Mouse (Mus musculus) heart, adult 11 months (tissue): Measurements from ENCODE around the gene Gm8909.
"Not testable (repeated sequence)": the region's sequence is repeated elsewhere in the genome, so short reads cannot be mapped to it uniquely, and the experiment has no call there.

Experiments used
- DNase-seq: peaks from one replicate; pipeline ENCODE4 v3.0.0; 2022

The Gm8909 gene

GRCm38 (mm10) chr17:36168039-36168652 is at the start of gene Gm8909:
Gene Gm8909, minus strand, starts transcription at chr17:36168537.
- no peak for DNase-seq

GRCm38 (mm10) chr17:36215586-36215985 is 47.2 kb upstream of the Gm8909 start:
- no peak for DNase-seq

GRCm38 (mm10) chr17:36206846-36207245 is 38.5 kb upstream of the Gm8909 start:
- no peak for DNase-seq

- peak; percentile 89 for DNase-seq
Observed at GRCm38 (mm10) chr17:36205862-36206261, 37.5 kb upstream of the Gm8909 start.

- peak; percentile 98 for DNase-seq
Observed at GRCm38 (mm10) chr17:36205456-36205855, 37.1 kb upstream of the Gm8909 start.

GRCm38 (mm10) chr17:36201851-36202250 is 33.5 kb upstream of the Gm8909 start:
- DNase-seq, result no peak

- no peak for DNase-seq
Observed at GRCm38 (mm10) chr17:36198317-36198716, 30.0 kb upstream of the Gm8909 start.

- peak; percentile 74 for DNase-seq
Observed at GRCm38 (mm10) chr17:36194471-36194870, 26.1 kb upstream of the Gm8909 start.

- DNase-seq, result no peak
Observed at GRCm38 (mm10) chr17:36193546-36194141, 25.3 kb upstream of the Gm8909 start.

GRCm38 (mm10) chr17:36192371-36192770 is 24.0 kb upstream of the Gm8909 start:
- DNase-seq, result peak; percentile 69

GRCm38 (mm10) chr17:36190169-36190507 is 21.8 kb upstream of the Gm8909 start, which contains the start of gene H2-T3:
Gene H2-T3, minus strand, starts transcription at chr17:36190287.
- no peak for DNase-seq

- no peak for DNase-seq
Observed at GRCm38 (mm10) chr17:36189491-36190168, 21.3 kb upstream of the Gm8909 start.

- DNase-seq, result no peak
Observed at GRCm38 (mm10) chr17:36187540-36187939, 19.2 kb upstream of the Gm8909 start.

- no peak for DNase-seq
Observed at GRCm38 (mm10) chr17:36182212-36182611, 13.9 kb upstream of the Gm8909 start.

- not testable (repeated sequence) for DNase-seq
Observed at GRCm38 (mm10) chr17:36179446-36179845, 11.1 kb upstream of the Gm8909 start.

GRCm38 (mm10) chr17:36178938-36179337 is 10.6 kb upstream of the Gm8909 start:
- peak; percentile 90 for DNase-seq

- DNase-seq, result not testable (repeated sequence)
Observed at GRCm38 (mm10) chr17:36176132-36176531, 7.8 kb upstream of the Gm8909 start.

GRCm38 (mm10) chr17:36170287-36170814 is 2.0 kb upstream of the Gm8909 start:
- DNase-seq, result no peak

GRCm38 (mm10) chr17:36169753-36170152 is 1.4 kb upstream of the Gm8909 start:
- DNase-seq, result no peak

- DNase-seq, result not testable (repeated sequence)
Observed at GRCm38 (mm10) chr17:36169094-36169493, 757 bp upstream of the Gm8909 start.

- peak; percentile 89 for DNase-seq
Observed at GRCm38 (mm10) chr17:36167306-36168038, 865 bp downstream of the Gm8909 start.

- not testable (repeated sequence) for DNase-seq
Observed at GRCm38 (mm10) chr17:36166901-36167300, 1.4 kb downstream of the Gm8909 start.
